Mouse (Mus musculus) forebrain, embryonic 14.5 days (tissue): ENCODE measurements around the gene Naaladl2. TPM values are rescaled to one million over a fixed set of nuclear protein-coding genes. Genes with fewer than 3 reads are reported as not detected.

Experiments
- ATAC-seq: fragments of 200-750 bp; cut with Nextera tagmentation; 2 replicates; pipeline ENCODE4 v1.8.0; 2017; ENCODE audit warnings: mild to moderate bottlenecking, moderate library complexity
- DNase-seq: peaks from one replicate; pipeline ENCODE4 v3.0.0-alpha.2; 2015; ENCODE audit warnings: low spot score
- H3K27ac ChIP-seq: fragments of 300-500 bp; sonication (generic); 2 replicates; pipeline ENCODE4 v1.5.1; 2014; ENCODE audit warnings: low read depth, mild to moderate bottlenecking, control low read depth, low read length, moderate library complexity
- H3K27me3 ChIP-seq: fragments of 300-500 bp; sonication (generic); replicated peaks from 2 replicates; pipeline ENCODE4 v1.6.1; 2014; ENCODE audit warnings: low read length, control low read depth, mixed read lengths; ENCODE audit not compliant: control insufficient read depth, insufficient read depth
- H3K36me3 ChIP-seq: fragments of 300-500 bp; sonication (generic); 2 replicates; pipeline ENCODE4 v1.6.1; 2014; ENCODE audit warnings: low read length, control low read depth; ENCODE audit not compliant: control insufficient read depth, insufficient read depth
- H3K4me1 ChIP-seq: fragments of 300-500 bp; sonication (generic); 2 replicates; pipeline ENCODE4 v1.6.1; 2014; ENCODE audit warnings: antibody characterized with exemption, low read length, control low read depth; ENCODE audit not compliant: control insufficient read depth, insufficient read depth
- H3K4me2 ChIP-seq: fragments of 300-500 bp; sonication (generic); 2 replicates; pipeline ENCODE4 v1.6.1; 2014; ENCODE audit warnings: mild to moderate bottlenecking, control low read depth, low read length
- H3K4me3 ChIP-seq: fragments of 300-500 bp; sonication (generic); 2 replicates; pipeline ENCODE4 v1.5.1; 2014; ENCODE audit warnings: low read depth, low read length, control low read depth
- H3K9ac ChIP-seq: fragments of 300-500 bp; sonication (generic); 2 replicates; pipeline ENCODE4 v1.6.1; 2014; ENCODE audit warnings: mild to moderate bottlenecking, low read length, control low read depth, moderate library complexity
- H3K9me3 ChIP-seq: fragments of 300-500 bp; sonication (generic); replicated peaks from 2 replicates; pipeline ENCODE4 v1.6.1; 2016; ENCODE audit warnings: low read length, control low read depth, mixed read lengths; ENCODE audit not compliant: control insufficient read depth
- WGBS: fragments of 180-500 bp; shearing (Covaris S2); extraction: QIAGEN DNeasy Blood & Tissue Kit; methylation state at CpG from one replicate; pipeline ENCODE4 v1.1.7; 2014; 5-methylcytosine and 5-hydroxymethylcytosine counted together
- polyA plus RNA-seq: library from polyadenylated mRNA; unstranded; fragments of >200 nt; fragmentation: Nextera tagmentation; extraction: Ambion mirVana; gene quantifications from 2 replicates; pipeline ENCODE4 v1.2.1, GENCODE M21; 2014

Naaladl2 gene
- polyA plus RNA-seq, 1 experiment from 2014 or later = 0.30 TPM

GRCm38 (mm10) chr3:24556617-24557016, 587.4 kb downstream of the Naaladl2 start:
- H3K4me2 ChIP-seq = no peak overlapping the region
- H3K4me1 ChIP-seq = no peaks in the 10 kb centered on the region
- H3K9me3 ChIP-seq = no peaks in the 10 kb centered on the region
- H3K36me3 ChIP-seq = no peaks in the 10 kb centered on the region
- no peak overlapping the region for H3K9ac ChIP-seq
- 65% methylated on average over 1 of the region's 1 CpGs for WGBS
- no peak for ATAC-seq
- DNase-seq = no peak
- H3K4me3 ChIP-seq = no peak overlapping the region
- no peaks in the 10 kb centered on the region for H3K27me3 ChIP-seq
- H3K27ac ChIP-seq = no peak overlapping the region

GRCm38 (mm10) chr3:24553701-24554100, 590.4 kb downstream of the Naaladl2 start:
- ATAC-seq = no peak
- 80% methylated on average over 5 of the region's 5 CpGs for WGBS

GRCm38 (mm10) chr3:24552631-24553030, 591.4 kb downstream of the Naaladl2 start:
- no peaks in the 10 kb centered on the region for H3K4me1 ChIP-seq
- ATAC-seq (no peak), DNase-seq (no peak)
- H3K36me3 ChIP-seq = no peaks in the 10 kb centered on the region
- H3K9ac ChIP-seq = no peak overlapping the region
- H3K9me3 ChIP-seq = no peaks in the 10 kb centered on the region
- no peak overlapping the region for H3K27ac ChIP-seq
- H3K27me3 ChIP-seq = no peaks in the 10 kb centered on the region
- WGBS = 88% methylated on average over 2 of the region's 2 CpGs
- H3K4me3 ChIP-seq = no peak overlapping the region
- no peak overlapping the region for H3K4me2 ChIP-seq

More at GRCm38 (mm10) chr3:24553701-24554100, 590.4 kb downstream of the Naaladl2 start:
- Histone ChIP-seq H3K27ac (no peak overlapping the region), H3K4me1 (no peaks in the 10 kb centered on the region), H3K36me3 (no peaks in the 10 kb centered on the region), H3K9me3 (no peaks in the 10 kb centered on the region), H3K4me2 (no peak overlapping the region), H3K4me3 (no peak overlapping the region), H3K27me3 (no peaks in the 10 kb centered on the region), H3K9ac (no peak overlapping the region)
- DNase-seq = no peak

GRCm38 (mm10) chr3:24533775-24534458, 610.1 kb downstream of the Naaladl2 start:
- Histone ChIP-seq H3K27me3 (no peaks in the 10 kb centered on the region), H3K4me3 (no peak overlapping the region), H3K9ac (no peak overlapping the region), H3K27ac (no peak overlapping the region), H3K9me3 (no peaks in the 10 kb centered on the region), H3K4me1 (no peaks in the 10 kb centered on the region), H3K4me2 (no peak overlapping the region), H3K36me3 (no peaks in the 10 kb centered on the region)
- DNase-seq = no peak
- 91% methylated on average over 3 of the region's 3 CpGs for WGBS
- no peak for ATAC-seq

GRCm38 (mm10) chr3:24514918-24515317, 629.1 kb downstream of the Naaladl2 start:
- Histone ChIP-seq H3K4me1 (no peaks in the 10 kb centered on the region), H3K9ac (no peak overlapping the region), H3K27ac (no peak overlapping the region), H3K4me2 (no peak overlapping the region), H3K9me3 (no peaks in the 10 kb centered on the region), H3K36me3 (no peaks in the 10 kb centered on the region), H3K4me3 (no peak overlapping the region), H3K27me3 (no peaks in the 10 kb centered on the region)
- ATAC-seq (no peak), DNase-seq (peak; percentile 25)
- WGBS = 44% methylated on average over 1 of the region's 1 CpGs

GRCm38 (mm10) chr3:24486456-24487112, 657.5 kb downstream of the Naaladl2 start:
- Histone ChIP-seq H3K4me1 (no peaks in the 10 kb centered on the region), H3K27ac (no peak overlapping the region), H3K36me3 (no peaks in the 10 kb centered on the region), H3K9me3 (no peaks in the 10 kb centered on the region), H3K4me2 (no peak overlapping the region), H3K4me3 (no peak overlapping the region), H3K27me3 (no peaks in the 10 kb centered on the region), H3K9ac (no peak overlapping the region)
- 56% methylated on average over 4 of the region's 4 CpGs for WGBS
- ATAC-seq = peak; percentile 46; the same call in 1 of the 2 replicates
- DNase-seq = peak; percentile 50

- Histone ChIP-seq H3K27ac (no peak overlapping the region), H3K27me3 (no peaks in the 10 kb centered on the region), H3K9me3 (no peaks in the 10 kb centered on the region), H3K9ac (no peak overlapping the region), H3K4me2 (no peak overlapping the region), H3K4me3 (no peak overlapping the region), H3K4me1 (no peaks in the 10 kb centered on the region), H3K36me3 (no peaks in the 10 kb centered on the region)
- ATAC-seq = no peak
- 91% methylated on average over 4 of the region's 4 CpGs for WGBS
- no peak for DNase-seq
Observed at GRCm38 (mm10) chr3:24463941-24464340, 680.1 kb downstream of the Naaladl2 start.

GRCm38 (mm10) chr3:24440621-24441020, 703.4 kb downstream of the Naaladl2 start:
- Histone ChIP-seq H3K27me3 (no peaks in the 10 kb centered on the region), H3K4me1 (no peaks in the 10 kb centered on the region), H3K4me2 (no peak overlapping the region), H3K27ac (no peak overlapping the region), H3K4me3 (no peak overlapping the region), H3K9me3 (no peaks in the 10 kb centered on the region), H3K9ac (no peak overlapping the region), H3K36me3 (no peaks in the 10 kb centered on the region)
- 88% methylated on average over 6 of the region's 6 CpGs for WGBS
- no peak for DNase-seq
- ATAC-seq = no peak

GRCm38 (mm10) chr3:24432761-24433160, 711.3 kb downstream of the Naaladl2 start:
- no peak overlapping the region for H3K4me3 ChIP-seq
- H3K4me2 ChIP-seq = no peak overlapping the region
- no peaks in the 10 kb centered on the region for H3K4me1 ChIP-seq
- H3K27ac ChIP-seq = no peak overlapping the region
- DNase-seq (no peak), ATAC-seq (no peak)
- H3K9me3 ChIP-seq = no peaks in the 10 kb centered on the region
- 90% methylated on average over 3 of the region's 3 CpGs for WGBS
- H3K9ac ChIP-seq = no peak overlapping the region
- no peaks in the 10 kb centered on the region for H3K36me3 ChIP-seq
- H3K27me3 ChIP-seq = no peaks in the 10 kb centered on the region
